Mouse (Mus musculus): ENCODE measurements at regions not wholly inside any gene's neighbourhood (a gene's known extent, or its start where the extent isn't known, plus 50 kb on each side); places are given as distances from the start of the nearest gene placed in this dataset.

GRCm38 (mm10) chr15:60762071-60762470 is 91.5 kb downstream of the Fam84b start:
- TF ChIP-seq POLR2A (IDR thresholded peaks at IDR 0.05; ENCODE audit: borderline replicate concordance, insufficient read depth, low read length) = no peak
- TF ChIP-seq CTCF (IDR thresholded peaks at IDR 0.05; ENCODE audit: borderline replicate concordance, insufficient read depth, low read depth, low read length) = no peak
- Histone ChIP-seq H3K27ac (ENCODE audit: insufficient read depth, low read length) (no peak overlapping the region), H3K4me1 (ENCODE audit: control insufficient read depth, insufficient read depth, low read length) (no peaks in the 10 kb centered on the region), H3K4me3 (replicated peaks; ENCODE audit: insufficient read depth, low read depth, low read length) (no peak overlapping the region), H3K27me3 (ENCODE audit: control insufficient read depth, insufficient read depth, low read length) (no peaks in the 10 kb centered on the region)
- no peak for DNase-seq
- WGBS = 79% methylated on average over 2 of the region's 2 CpGs

- peak; percentile 7 to 22 for DNase-seq
- H3K4me3 ChIP-seq (replicated peaks; ENCODE audit: insufficient read depth, low read depth, low read length) = no peak overlapping the region
Measured at GRCm38 (mm10) chr15:60760015-60760437, 93.6 kb downstream of the Fam84b start.

GRCm38 (mm10) chr15:60754246-60754645 is 99.3 kb downstream of the Fam84b start:
- DNase-seq = no peak
- H3K4me1 ChIP-seq (ENCODE audit: control insufficient read depth, insufficient read depth, low read length) = no peaks in the 10 kb centered on the region
- TF ChIP-seq POLR2A (IDR thresholded peaks at IDR 0.05; ENCODE audit: borderline replicate concordance, insufficient read depth, low read length) (no peak), CTCF (IDR thresholded peaks at IDR 0.05; ENCODE audit: borderline replicate concordance, insufficient read depth, low read depth, low read length) (no peak)
- no peaks in the 10 kb centered on the region for H3K27me3 ChIP-seq (ENCODE audit: control insufficient read depth, insufficient read depth, low read length)
- 80% methylated on average over 5 of the region's 5 CpGs for WGBS
- H3K27ac ChIP-seq (ENCODE audit: insufficient read depth, low read length) = no peak overlapping the region
- no peak overlapping the region for H3K4me3 ChIP-seq (replicated peaks; ENCODE audit: insufficient read depth, low read depth, low read length)

More at GRCm38 (mm10) chr15:60760015-60760437, 93.6 kb downstream of the Fam84b start:
- Histone ChIP-seq H3K4me1 (ENCODE audit: control insufficient read depth, insufficient read depth, low read length) (no peaks in the 10 kb centered on the region), H3K27me3 (ENCODE audit: control insufficient read depth, insufficient read depth, low read length) (no peaks in the 10 kb centered on the region), H3K27ac (ENCODE audit: insufficient read depth, low read length) (no peak overlapping the region)
- TF ChIP-seq POLR2A (IDR thresholded peaks at IDR 0.05; ENCODE audit: borderline replicate concordance, insufficient read depth, low read length) (no peak), CTCF (IDR thresholded peaks at IDR 0.05; ENCODE audit: borderline replicate concordance, insufficient read depth, low read depth, low read length) (peak; percentile 55)
- WGBS = 11% methylated on average over 6 of the region's 6 CpGs

- Histone ChIP-seq H3K27ac (ENCODE audit: insufficient read depth, low read length) (no peak overlapping the region), H3K4me1 (ENCODE audit: control insufficient read depth, insufficient read depth, low read length) (no peaks in the 10 kb centered on the region), H3K4me3 (replicated peaks; ENCODE audit: insufficient read depth, low read depth, low read length) (no peak overlapping the region), H3K27me3 (ENCODE audit: control insufficient read depth, insufficient read depth, low read length) (no peaks in the 10 kb centered on the region)
- no peak for DNase-seq
- TF ChIP-seq CTCF (IDR thresholded peaks at IDR 0.05; ENCODE audit: borderline replicate concordance, insufficient read depth, low read depth, low read length) (no peak), POLR2A (IDR thresholded peaks at IDR 0.05; ENCODE audit: borderline replicate concordance, insufficient read depth, low read length) (no peak)
- 83% methylated on average over 2 of the region's 2 CpGs for WGBS
Measured at GRCm38 (mm10) chr15:60739598-60739997, 114.0 kb downstream of the Fam84b start.

GRCm38 (mm10) chr15:60738258-60738657 is 115.3 kb downstream of the Fam84b start:
- 78% methylated on average over 3 of the region's 3 CpGs for WGBS
- Histone ChIP-seq H3K27ac (ENCODE audit: insufficient read depth, low read length) (no peak overlapping the region), H3K27me3 (ENCODE audit: control insufficient read depth, insufficient read depth, low read length) (no peaks in the 10 kb centered on the region), H3K4me3 (replicated peaks; ENCODE audit: insufficient read depth, low read depth, low read length) (no peak overlapping the region), H3K4me1 (ENCODE audit: control insufficient read depth, insufficient read depth, low read length) (no peaks in the 10 kb centered on the region)
- DNase-seq = no peak
- TF ChIP-seq CTCF (IDR thresholded peaks at IDR 0.05; ENCODE audit: borderline replicate concordance, insufficient read depth, low read depth, low read length) (no peak), POLR2A (IDR thresholded peaks at IDR 0.05; ENCODE audit: borderline replicate concordance, insufficient read depth, low read length) (no peak)

- H3K27me3 ChIP-seq (ENCODE audit: control insufficient read depth, insufficient read depth, low read length) = no peaks in the 10 kb centered on the region
- no peak for DNase-seq
- TF ChIP-seq POLR2A (IDR thresholded peaks at IDR 0.05; ENCODE audit: borderline replicate concordance, insufficient read depth, low read length) = no peak
- no peak for TF ChIP-seq CTCF (IDR thresholded peaks at IDR 0.05; ENCODE audit: borderline replicate concordance, insufficient read depth, low read depth, low read length)
- no peak overlapping the region for H3K4me3 ChIP-seq (replicated peaks; ENCODE audit: insufficient read depth, low read depth, low read length)
- H3K4me1 ChIP-seq (ENCODE audit: control insufficient read depth, insufficient read depth, low read length) = no peaks in the 10 kb centered on the region
- H3K27ac ChIP-seq (ENCODE audit: insufficient read depth, low read length) = no peak overlapping the region
Measured at GRCm38 (mm10) chr15:60732416-60732815, 121.2 kb downstream of the Fam84b start.

- no peaks in the 10 kb centered on the region for H3K27me3 ChIP-seq (ENCODE audit: control insufficient read depth, insufficient read depth, low read length)
Measured at GRCm38 (mm10) chr15:60728754-60729153, 124.8 kb downstream of the Fam84b start.

GRCm38 (mm10) chr15:60728337-60728736 is 125.2 kb downstream of the Fam84b start:
- DNase-seq = no peak
- no peaks in the 10 kb centered on the region for H3K27me3 ChIP-seq (ENCODE audit: control insufficient read depth, insufficient read depth, low read length)
- 66% methylated on average over 4 of the region's 4 CpGs for WGBS
- no peak overlapping the region for H3K4me3 ChIP-seq (replicated peaks; ENCODE audit: insufficient read depth, low read depth, low read length)
- H3K27ac ChIP-seq (ENCODE audit: insufficient read depth, low read length) = no peak overlapping the region
- H3K4me1 ChIP-seq (ENCODE audit: control insufficient read depth, insufficient read depth, low read length) = no peaks in the 10 kb centered on the region
- TF ChIP-seq POLR2A (IDR thresholded peaks at IDR 0.05; ENCODE audit: borderline replicate concordance, insufficient read depth, low read length) = no peak
- TF ChIP-seq CTCF (IDR thresholded peaks at IDR 0.05; ENCODE audit: borderline replicate concordance, insufficient read depth, low read depth, low read length) = no peak

More at GRCm38 (mm10) chr15:60728754-60729153, 124.8 kb downstream of the Fam84b start:
- WGBS = 37% methylated on average over 9 of the region's 9 CpGs
- Histone ChIP-seq H3K4me3 (replicated peaks; ENCODE audit: insufficient read depth, low read depth, low read length) (no peak overlapping the region), H3K4me1 (ENCODE audit: control insufficient read depth, insufficient read depth, low read length) (no peaks in the 10 kb centered on the region), H3K27ac (ENCODE audit: insufficient read depth, low read length) (no peak overlapping the region)
- DNase-seq = no peak
- no peak for TF ChIP-seq POLR2A (IDR thresholded peaks at IDR 0.05; ENCODE audit: borderline replicate concordance, insufficient read depth, low read length)
- no peak for TF ChIP-seq CTCF (IDR thresholded peaks at IDR 0.05; ENCODE audit: borderline replicate concordance, insufficient read depth, low read depth, low read length)

Data from cerebellum, adult 2 months (tissue).